Mouse (Mus musculus) gastrocnemius, postnatal 10 days (tissue): Measurements from ENCODE around the gene Eng. TPM values are rescaled to one million over a fixed set of nuclear protein-coding genes. Genes with fewer than 3 reads are reported as not detected.

Source experiments
- DNase-seq: peaks from one replicate; pipeline ENCODE4 v3.0.0; 2021; ENCODE audit warnings: mixed read lengths
- total RNA-seq, 2 experiments: library from RNA; stranded (reverse); gene quantifications; 2 replicates each; pipeline ENCODE4 v1.2.3; 2021

Gene Eng
- total RNA-seq, 2 experiments from 2014 or later: 49.5 to 54.7 TPM

GRCm38 (mm10) chr2:32644799-32645475 is 1.5 kb upstream of the Eng start:
- DNase-seq: no peak

GRCm38 (mm10) chr2:32645647-32646046 is 748 bp upstream of the Eng start:
- no peak for DNase-seq

GRCm38 (mm10) chr2:32647366-32647765 is 971 bp downstream of the Eng start:
- DNase-seq: no peak

GRCm38 (mm10) chr2:32653764-32654163 is 7.4 kb downstream of the Eng start:
- DNase-seq: no peak

GRCm38 (mm10) chr2:32654743-32655393 is 8.5 kb downstream of the Eng start:
- DNase-seq: no peak

- no peak for DNase-seq
Observed at GRCm38 (mm10) chr2:32655394-32655744, 9.0 kb downstream of the Eng start.

GRCm38 (mm10) chr2:32655826-32656225 is 9.4 kb downstream of the Eng start:
- no peak for DNase-seq

- DNase-seq: no peak
Observed at GRCm38 (mm10) chr2:32658873-32659272, 12.5 kb downstream of the Eng start.

- DNase-seq: no peak
Observed at GRCm38 (mm10) chr2:32661509-32662107, 15.2 kb downstream of the Eng start.

- DNase-seq: no peak
Observed at GRCm38 (mm10) chr2:32662291-32662690, 15.9 kb downstream of the Eng start.

GRCm38 (mm10) chr2:32665345-32665744 is 18.9 kb downstream of the Eng start:
- no peak for DNase-seq

GRCm38 (mm10) chr2:32665853-32666252 is 19.5 kb downstream of the Eng start:
- DNase-seq: no peak

GRCm38 (mm10) chr2:32667775-32668174 is 21.4 kb downstream of the Eng start:
- DNase-seq: no peak

GRCm38 (mm10) chr2:32668176-32668575 is 21.8 kb downstream of the Eng start:
- no peak for DNase-seq

- DNase-seq: no peak
Observed at GRCm38 (mm10) chr2:32669876-32670275, 23.5 kb downstream of the Eng start.

- no peak for DNase-seq
Observed at GRCm38 (mm10) chr2:32671147-32671546, 24.8 kb downstream of the Eng start.

- DNase-seq: no peak
Observed at GRCm38 (mm10) chr2:32671907-32672595, 25.7 kb downstream of the Eng start.

GRCm38 (mm10) chr2:32673176-32673917 is 27.0 kb downstream of the Eng start:
- DNase-seq: no peak

- no peak for DNase-seq
Observed at GRCm38 (mm10) chr2:32676821-32677220, 30.4 kb downstream of the Eng start.

GRCm38 (mm10) chr2:32677683-32678082 is 31.3 kb downstream of the Eng start:
- DNase-seq: no peak

- DNase-seq: peak; percentile 34
Observed at GRCm38 (mm10) chr2:32680051-32680451, 33.7 kb downstream of the Eng start.

GRCm38 (mm10) chr2:32680961-32681650 is 34.7 kb downstream of the Eng start:
- DNase-seq: no peak
